Mouse (Mus musculus): ENCODE data around the gene Hoxa3.

DNA sequence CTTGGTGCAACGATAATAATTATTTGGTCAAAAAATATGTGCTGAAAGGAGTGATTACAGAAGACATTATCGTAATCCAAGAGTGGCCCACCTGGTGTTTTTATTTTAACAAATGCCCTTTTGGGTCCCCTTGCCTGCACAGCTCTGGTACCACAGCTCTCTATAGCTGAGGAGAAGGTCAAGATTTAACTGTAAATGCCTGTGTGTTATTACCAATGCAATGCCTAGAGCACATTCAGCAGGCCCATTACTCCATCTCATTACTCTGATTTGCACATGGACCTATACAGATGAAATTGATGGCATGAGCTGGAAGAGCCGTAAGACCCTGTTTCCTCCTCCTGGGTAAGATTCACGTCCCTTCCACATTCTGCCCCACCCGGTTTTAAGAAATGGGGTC lies 74.0 kb downstream of the Hoxa3 start:
- no peak for TF ChIP-seq CTCF (conservative IDR thresholded peaks at IDR 0.05; ENCODE audit: low read length)
- no peak for TF ChIP-seq POU5F1 (IDR thresholded peaks at IDR 0.05; ENCODE audit: borderline replicate concordance, low read length)
- TF ChIP-seq NANOG (IDR thresholded peaks at IDR 0.05; ENCODE audit: borderline replicate concordance, low read length), result no peak
